Mouse (Mus musculus): Measurements from ENCODE around the gene Bola1. TPM values are rescaled to one million over a fixed set of nuclear protein-coding genes. Genes with fewer than 3 reads are reported as not detected.

Gene Bola1
- total and polyA plus RNA-seq, 3 experiments, result 22.6 to 36.0 (median 28.7) TPM

DNA sequence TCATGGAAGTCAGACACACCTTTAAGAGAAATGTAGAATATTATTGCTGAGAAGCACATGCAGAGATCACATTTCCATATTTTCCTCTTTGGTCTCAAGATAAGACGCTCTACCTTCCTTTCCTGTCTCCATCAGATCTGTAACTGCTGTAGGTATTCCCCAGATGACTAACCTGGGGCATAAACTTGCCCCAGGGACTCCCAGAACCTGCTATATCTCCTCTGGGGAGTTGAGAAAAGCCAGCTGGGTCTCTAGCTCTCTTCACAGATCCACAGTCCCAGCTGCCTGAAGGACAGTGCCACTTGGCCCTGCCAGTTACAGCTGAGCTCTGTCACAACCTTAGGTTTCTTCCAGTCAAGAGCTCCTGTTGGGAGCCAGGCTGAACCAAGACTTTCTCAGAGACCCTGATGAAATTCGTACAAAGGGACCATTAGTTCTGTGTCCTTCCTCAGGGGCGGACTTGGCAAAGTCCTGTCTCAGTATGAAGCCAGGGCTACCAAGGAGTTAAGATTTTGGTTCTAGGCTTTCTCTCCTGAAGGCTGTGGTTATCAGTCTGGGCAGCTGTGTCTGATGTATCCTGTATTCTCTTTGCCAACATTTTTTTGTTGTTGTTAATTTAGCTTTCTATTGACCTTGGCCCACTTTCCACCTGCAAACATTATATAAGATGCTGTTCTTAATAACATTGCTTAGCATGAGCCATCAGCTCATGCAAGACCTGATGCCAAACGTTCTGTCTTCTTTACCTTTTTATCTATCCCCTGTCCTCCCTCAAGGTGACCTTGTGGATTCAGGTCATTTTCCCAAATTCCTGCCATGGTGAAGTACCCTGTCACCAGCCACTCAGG, 11.6 kb upstream of the Bola1 start:
- H3K27ac ChIP-seq, result peak overlapping the region; percentile 47
- no peak for TF ChIP-seq EP300 (IDR thresholded peaks at IDR 0.05; ENCODE audit: insufficient read depth, low read depth, low read length)
- no peak for TF ChIP-seq POLR2A (IDR thresholded peaks at IDR 0.05; ENCODE audit: insufficient read depth, low read depth, low read length)
- TF ChIP-seq CTCF (IDR thresholded peaks at IDR 0.05), result no peak
- peak in 1 of 2 experiments; percentile 18 for DNase-seq
- no peak overlapping the region for H3K9ac ChIP-seq (ENCODE audit: low read depth, low read length)
- WGBS, result 49% methylated on average over 4 of the region's 4 CpGs
- H3K79me2 ChIP-seq (replicated peaks; ENCODE audit: control insufficient read depth, insufficient read depth, low read length), result no peaks in the 10 kb centered on the region
- intact Hi-C loops (cut with DNase I), result loop anchor here (5.0 kb wide), 1 partner anchor 164 kb away; no protein-coding TSS in a partner anchor
- no peaks in the 10 kb centered on the region for H3K36me3 ChIP-seq (ENCODE audit: control insufficient read depth, insufficient read depth, low read length)
- H3K27me3 ChIP-seq (ENCODE audit: control insufficient read depth, insufficient read depth, low read length), result no peaks in the 10 kb centered on the region
- no peaks in the 10 kb centered on the region; the same call in 1 of the 2 replicates for H3K4me1 ChIP-seq (ENCODE audit: control insufficient read depth, insufficient read depth, low read length)
- no peak overlapping the region for H3K4me3 ChIP-seq

DNA sequence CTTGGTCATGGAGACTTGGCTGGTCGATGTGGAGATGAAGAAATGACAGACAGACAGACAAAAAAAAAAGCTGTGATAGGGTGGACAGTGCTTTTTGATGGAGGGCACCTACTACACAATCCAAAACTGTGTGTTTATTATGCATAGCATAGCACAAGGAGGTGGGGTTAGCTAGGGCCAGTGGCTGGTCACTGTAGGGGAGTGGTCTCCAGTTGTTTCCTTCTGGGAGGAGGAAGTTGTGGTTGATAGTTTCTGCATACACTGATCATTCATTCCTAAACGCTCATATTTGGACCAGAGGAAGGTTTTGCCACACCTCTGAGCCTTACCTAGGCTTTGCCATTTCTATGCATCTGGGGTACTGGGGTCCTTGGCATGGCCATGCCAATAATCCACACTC, 10.9 kb upstream of the Bola1 start:
- TF ChIP-seq EP300 (IDR thresholded peaks at IDR 0.05; ENCODE audit: insufficient read depth, low read depth, low read length) (no peak), CTCF (IDR thresholded peaks at IDR 0.05) (no peak), POLR2A (IDR thresholded peaks at IDR 0.05; ENCODE audit: insufficient read depth, low read depth, low read length) (no peak)
- intact Hi-C loops (cut with DNase I), result loop anchor here (5.0 kb wide), 1 partner anchor 163 kb away; no protein-coding TSS in a partner anchor

DNA sequence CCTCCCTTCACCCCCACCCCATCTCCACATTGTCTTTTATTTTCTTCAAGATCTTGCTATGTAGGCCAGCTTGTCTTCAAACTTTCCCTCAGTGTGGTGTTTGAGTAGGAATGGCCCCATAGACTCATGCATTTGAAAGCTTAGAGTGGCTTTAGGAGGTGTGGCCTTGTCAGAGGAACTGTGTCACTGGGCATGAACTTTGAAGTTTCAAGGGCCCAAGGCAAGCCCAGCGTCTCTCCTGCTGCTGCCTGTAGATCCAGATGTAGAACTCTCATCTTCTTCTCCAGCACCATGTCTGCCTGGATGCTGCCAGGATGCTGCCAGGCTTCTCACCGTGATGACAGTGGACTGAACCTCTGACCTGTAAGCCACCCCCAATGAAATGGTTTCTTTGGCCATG, 9.3 kb upstream of the Bola1 start:
- Histone ChIP-seq H3K36me3 (ENCODE audit: control insufficient read depth, insufficient read depth, low read length) (no peaks in the 10 kb centered on the region), H3K79me2 (replicated peaks; ENCODE audit: control insufficient read depth, insufficient read depth, low read length) (peaks cover 2% of the 10 kb centered on the region; the same call in 1 of the 2 replicates), H3K27ac (no peak overlapping the region), H3K4me1 (ENCODE audit: control insufficient read depth, insufficient read depth, low read length) (no peaks in the 10 kb centered on the region; the same call in 1 of the 2 replicates), H3K9ac (ENCODE audit: low read depth, low read length) (no peak overlapping the region), H3K27me3 (ENCODE audit: control insufficient read depth, insufficient read depth, low read length) (no peaks in the 10 kb centered on the region), H3K4me3 (no peak overlapping the region)
- TF ChIP-seq CTCF (IDR thresholded peaks at IDR 0.05) (no peak), EP300 (IDR thresholded peaks at IDR 0.05; ENCODE audit: insufficient read depth, low read depth, low read length) (no peak), POLR2A (IDR thresholded peaks at IDR 0.05; ENCODE audit: insufficient read depth, low read depth, low read length) (no peak)
- DNase-seq, result no peak
- intact Hi-C loops (cut with DNase I), result no loop called here
- 73% methylated on average over 2 of the region's 2 CpGs for WGBS

More for the DNA sequence above, 10.9 kb upstream of the Bola1 start:
- 58% methylated on average over 2 of the region's 2 CpGs for WGBS
- H3K36me3 ChIP-seq (ENCODE audit: control insufficient read depth, insufficient read depth, low read length), result no peaks in the 10 kb centered on the region
- H3K27me3 ChIP-seq (ENCODE audit: control insufficient read depth, insufficient read depth, low read length), result no peaks in the 10 kb centered on the region
- peaks cover 1% of the 10 kb centered on the region; the same call in 1 of the 2 replicates for H3K79me2 ChIP-seq (replicated peaks; ENCODE audit: control insufficient read depth, insufficient read depth, low read length)
- no peak overlapping the region; the same call in none of the 2 replicates for H3K27ac ChIP-seq
- no peak overlapping the region for H3K9ac ChIP-seq (ENCODE audit: low read depth, low read length)
- no peaks in the 10 kb centered on the region; the same call in 1 of the 2 replicates for H3K4me1 ChIP-seq (ENCODE audit: control insufficient read depth, insufficient read depth, low read length)
- no peak for DNase-seq
- H3K4me3 ChIP-seq, result no peak overlapping the region

DNA sequence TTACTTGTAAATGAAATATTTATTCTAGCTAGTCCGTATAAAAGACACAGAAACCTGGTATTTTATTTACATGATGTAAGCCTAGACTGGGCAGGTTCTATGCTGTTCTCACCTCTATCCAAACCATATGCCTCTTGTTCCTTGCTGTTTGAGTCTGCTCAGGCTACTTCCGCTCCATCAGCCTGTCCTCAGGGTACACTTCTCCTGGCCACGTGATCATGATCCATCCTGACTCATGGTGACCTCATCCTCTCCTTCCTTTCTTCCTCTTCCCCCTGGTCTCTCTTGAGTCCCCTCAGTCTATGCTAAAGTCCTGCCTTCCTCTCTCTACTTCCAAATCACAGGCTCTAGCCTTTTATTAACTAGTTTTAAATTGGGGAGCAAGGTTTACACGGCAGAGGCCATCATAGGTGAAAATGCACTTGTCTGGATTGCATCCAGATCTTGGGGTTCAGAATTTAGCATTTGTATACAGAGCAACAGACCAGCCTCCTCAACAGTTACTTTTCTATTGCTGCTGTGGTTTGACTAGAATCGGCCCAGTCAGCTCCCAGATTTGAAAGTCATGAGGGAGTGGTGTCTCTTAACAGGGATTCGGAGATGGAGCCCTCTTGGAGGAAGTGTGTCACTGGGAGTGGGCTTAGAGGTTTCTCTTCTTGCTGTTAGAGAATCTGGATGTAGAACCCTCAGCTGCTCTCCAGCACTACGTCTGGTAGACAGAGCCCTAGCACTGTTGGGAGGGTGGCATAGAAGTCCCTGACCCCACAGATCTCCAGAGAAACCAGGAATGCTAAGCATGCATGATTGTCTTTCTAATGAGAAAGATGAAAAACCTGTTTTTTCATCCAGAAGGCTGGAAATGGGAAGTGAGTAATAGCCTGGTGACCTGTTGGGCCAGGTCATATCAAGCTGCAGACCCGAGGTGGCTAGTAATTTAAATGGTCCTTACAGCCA, 7.5 kb upstream of the Bola1 start:
- Histone ChIP-seq H3K27ac (no peak overlapping the region), H3K9ac (ENCODE audit: low read depth, low read length) (no peak overlapping the region), H3K4me3 (no peak overlapping the region), H3K4me1 (ENCODE audit: control insufficient read depth, insufficient read depth, low read length) (peaks cover 5% of the 10 kb centered on the region), H3K27me3 (ENCODE audit: control insufficient read depth, insufficient read depth, low read length) (no peaks in the 10 kb centered on the region), H3K36me3 (ENCODE audit: control insufficient read depth, insufficient read depth, low read length) (peaks cover 2% of the 10 kb centered on the region), H3K79me2 (replicated peaks; ENCODE audit: control insufficient read depth, insufficient read depth, low read length) (peaks cover 2% of the 10 kb centered on the region; the same call in 1 of the 2 replicates)
- 53% methylated on average over 8 of the region's 8 CpGs for WGBS
- TF ChIP-seq CTCF (IDR thresholded peaks at IDR 0.05) (no peak), EP300 (IDR thresholded peaks at IDR 0.05; ENCODE audit: insufficient read depth, low read depth, low read length) (no peak), POLR2A (IDR thresholded peaks at IDR 0.05; ENCODE audit: insufficient read depth, low read depth, low read length) (no peak)
- peak; percentile 16 to 47 for DNase-seq
- intact Hi-C loops (cut with DNase I), result no loop called here

DNA sequence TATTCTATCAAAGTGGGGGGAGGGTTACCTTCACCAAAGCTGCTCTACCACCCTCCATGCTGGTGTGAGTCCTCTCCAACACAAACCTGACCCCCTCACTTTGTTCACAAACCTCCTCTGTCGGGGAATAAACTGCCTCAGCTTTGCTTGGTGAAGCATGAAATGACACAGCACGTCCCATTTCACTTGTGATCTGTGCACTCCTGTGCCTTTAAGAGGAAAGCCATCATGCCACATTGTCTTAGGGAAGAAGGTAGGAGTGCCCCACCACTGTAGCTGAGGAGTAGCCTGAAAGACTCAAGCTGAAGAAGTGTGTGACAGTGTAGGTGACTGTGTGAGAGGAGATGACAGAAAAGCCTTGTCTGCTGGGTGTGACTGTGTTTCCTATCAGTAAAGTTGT, 5.9 kb upstream of the Bola1 start:
- Histone ChIP-seq H3K36me3 (ENCODE audit: control insufficient read depth, insufficient read depth, low read length) (peaks cover 2% of the 10 kb centered on the region), H3K79me2 (replicated peaks; ENCODE audit: control insufficient read depth, insufficient read depth, low read length) (peaks cover 2% of the 10 kb centered on the region; the same call in 1 of the 2 replicates), H3K4me3 (no peak overlapping the region), H3K27me3 (ENCODE audit: control insufficient read depth, insufficient read depth, low read length) (no peaks in the 10 kb centered on the region), H3K27ac (no peak overlapping the region), H3K4me1 (ENCODE audit: control insufficient read depth, insufficient read depth, low read length) (peaks cover 7% of the 10 kb centered on the region), H3K9ac (ENCODE audit: low read depth, low read length) (no peak overlapping the region)
- DNase-seq, result peak in 1 of 2 experiments; percentile 10
- no peak for TF ChIP-seq POLR2A (IDR thresholded peaks at IDR 0.05; ENCODE audit: insufficient read depth, low read depth, low read length)
- TF ChIP-seq EP300 (IDR thresholded peaks at IDR 0.05; ENCODE audit: insufficient read depth, low read depth, low read length), result no peak
- TF ChIP-seq CTCF (IDR thresholded peaks at IDR 0.05), result no peak
- intact Hi-C loops (cut with DNase I), result no loop called here
- WGBS, result 62% methylated on average over 2 of the region's 2 CpGs

Data from heart, adult 2 months (tissue).